Mouse (Mus musculus) midbrain, embryonic 13.5 days (tissue): ENCODE results near the gene Hist1h2an. TPM values are rescaled to one million over a fixed set of nuclear protein-coding genes. Genes with fewer than 3 reads are reported as not detected.
A peak's percentile ranks its signal among the peaks of the same experiment; 100 is the strongest.
"Not testable (repeated sequence)": the region's sequence is repeated elsewhere in the genome, so short reads cannot be mapped to it uniquely, and the experiment has no call there.

Experiments used
- ATAC-seq: fragments of 200-750 bp; cut with Nextera tagmentation; 2 replicates; pipeline ENCODE4 v1.8.0; 2017; ENCODE audit warnings: mild to moderate bottlenecking, moderate TSS enrichment, moderate library complexity
- H3K27ac ChIP-seq: fragments of 300-500 bp; sonication (generic); 2 replicates; pipeline ENCODE4 v1.5.1; 2015; ENCODE audit warnings: inconsistent platforms, mild to moderate bottlenecking, moderate library complexity
- H3K27me3 ChIP-seq: fragments of 300-500 bp; sonication (generic); 2 replicates; pipeline ENCODE4 v1.6.1; 2015; ENCODE audit warnings: mild to moderate bottlenecking, inconsistent platforms
- H3K36me3 ChIP-seq: fragments of 300-500 bp; sonication (generic); 2 replicates; pipeline ENCODE4 v1.6.1; 2015; ENCODE audit warnings: mild to moderate bottlenecking, inconsistent platforms
- H3K4me1 ChIP-seq: fragments of 300-500 bp; sonication (generic); replicated peaks from 2 replicates; pipeline ENCODE4 v1.6.1; 2015; ENCODE audit warnings: inconsistent platforms
- H3K4me2 ChIP-seq: fragments of 300-500 bp; sonication (generic); replicated peaks from 2 replicates; pipeline ENCODE4 v1.6.1; 2015; ENCODE audit warnings: moderate library complexity, mild to moderate bottlenecking, inconsistent platforms
- H3K4me3 ChIP-seq: fragments of 300-500 bp; sonication (generic); replicated peaks from 2 replicates; pipeline ENCODE4 v1.5.1; 2015; ENCODE audit warnings: mild to moderate bottlenecking, inconsistent platforms
- H3K9ac ChIP-seq: fragments of 300-500 bp; sonication (generic); replicated peaks from 2 replicates; pipeline ENCODE4 v1.6.1; 2015; ENCODE audit warnings: mild to moderate bottlenecking, inconsistent platforms
- H3K9me3 ChIP-seq: fragments of 300-500 bp; sonication (generic); 2 replicates; pipeline ENCODE4 v1.6.1; 2016; ENCODE audit warnings: mild to moderate bottlenecking, inconsistent platforms
- WGBS: fragments of 180-500 bp; shearing (Covaris S2); methylation state at CpG from one replicate; pipeline ENCODE4 v1.1.7; 2015; 5-methylcytosine and 5-hydroxymethylcytosine counted together
- polyA plus RNA-seq: library from polyadenylated mRNA; unstranded; fragments of >200 nt; fragmentation: Nextera tagmentation; extraction: Ambion mirVana; gene quantifications from 2 replicates; pipeline ENCODE4 v1.2.1, GENCODE M21; 2015

The Hist1h2an gene
- polyA plus RNA-seq = 8.5 TPM in 1 of 2 replicates, not detected in the other

DNA sequence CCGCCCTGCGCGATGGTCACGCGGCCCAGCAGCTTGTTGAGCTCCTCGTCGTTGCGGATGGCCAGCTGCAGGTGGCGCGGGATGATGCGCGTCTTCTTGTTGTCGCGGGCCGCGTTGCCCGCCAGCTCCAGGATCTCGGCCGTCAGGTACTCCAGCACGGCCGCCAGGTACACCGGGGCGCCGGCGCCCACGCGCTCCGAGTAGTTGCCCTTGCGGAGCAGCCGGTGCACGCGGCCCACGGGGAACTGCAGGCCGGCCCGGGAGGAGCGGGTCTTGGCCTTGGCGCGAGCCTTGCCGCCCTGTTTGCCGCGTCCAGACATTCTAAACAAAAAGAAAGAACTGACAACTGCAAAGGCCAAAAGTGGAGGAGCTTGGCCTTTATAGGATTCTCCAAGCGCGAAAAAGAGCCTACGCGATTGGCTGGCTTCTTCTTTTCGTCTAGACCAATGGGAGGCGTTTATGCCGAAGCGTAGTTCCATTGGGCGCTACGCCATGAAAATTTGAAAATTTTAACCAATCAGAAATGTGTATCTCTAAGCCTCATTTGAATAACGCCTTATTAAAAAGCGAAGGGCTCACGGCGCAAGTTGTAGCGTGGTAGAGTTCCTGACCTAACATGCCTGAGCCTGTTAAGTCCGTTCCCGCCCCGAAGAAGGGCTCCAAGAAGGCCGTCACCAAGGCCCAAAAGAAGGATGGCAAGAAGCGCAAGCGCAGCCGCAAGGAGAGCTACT is at the start of gene Hist1h2an, which contains the start of gene Hist1h2bp:
Gene Hist1h2an, minus strand, starts transcription at position 320 of the 731 bp plus-strand sequence.
Gene Hist1h2bp, plus strand, starts transcription at position 563 of the 731 bp plus-strand sequence.
- peaks cover 41% of the 10 kb centered on the region for H3K4me1 ChIP-seq
- peak within 1 kb of the TSS; percentile 61 for H3K9ac ChIP-seq
- peak within 1 kb of the TSS; percentile 39 for H3K4me3 ChIP-seq
- H3K9me3 ChIP-seq, H3K27me3 ChIP-seq, H3K36me3 ChIP-seq: not testable (repeated sequence)
- ATAC-seq = peak; percentile 96
- H3K4me2 ChIP-seq = peak within 1 kb of the TSS; percentile 64
- peak within 1 kb of the TSS; percentile 84 for H3K27ac ChIP-seq
- under 1% methylated on average over 42 of the region's 63 CpGs for WGBS

- not testable (repeated sequence) for H3K36me3 ChIP-seq, H3K9ac ChIP-seq, H3K4me3 ChIP-seq, H3K27me3 ChIP-seq, H3K4me2 ChIP-seq, H3K27ac ChIP-seq, H3K4me1 ChIP-seq, H3K9me3 ChIP-seq
- ATAC-seq = peak; percentile 97
- WGBS = no CpG with 5 or more reads among the region's 24 CpGs
These were observed 46.4 kb upstream of the Hist1h2an start, which contains the start of the genes Hist1h2ap and Hist1h2br for GRCm38 (mm10) chr13:21833461-21833860. Gene Hist1h2ap, minus strand, starts transcription at chr13:21833507. Gene Hist1h2br, plus strand, starts transcription at chr13:21833743.

- H3K27me3 ChIP-seq, H3K36me3 ChIP-seq, H3K9me3 ChIP-seq, H3K9ac ChIP-seq, H3K4me1 ChIP-seq: not testable (repeated sequence)
- under 1% methylated on average over 26 of the region's 58 CpGs for WGBS
- Histone ChIP-seq H3K4me2 (peak within 1 kb of the TSS; percentile 47), H3K27ac (peak within 1 kb of the TSS; percentile 71), H3K4me3 (peak within 1 kb of the TSS; percentile 23)
- ATAC-seq = peak; percentile 81
These were observed 44.7 kb upstream of the Hist1h2an start, which contains the start of gene Hist1h4n for GRCm38 (mm10) chr13:21831418-21832394. Gene Hist1h4n, minus strand, starts transcription at chr13:21832196.

DNA sequence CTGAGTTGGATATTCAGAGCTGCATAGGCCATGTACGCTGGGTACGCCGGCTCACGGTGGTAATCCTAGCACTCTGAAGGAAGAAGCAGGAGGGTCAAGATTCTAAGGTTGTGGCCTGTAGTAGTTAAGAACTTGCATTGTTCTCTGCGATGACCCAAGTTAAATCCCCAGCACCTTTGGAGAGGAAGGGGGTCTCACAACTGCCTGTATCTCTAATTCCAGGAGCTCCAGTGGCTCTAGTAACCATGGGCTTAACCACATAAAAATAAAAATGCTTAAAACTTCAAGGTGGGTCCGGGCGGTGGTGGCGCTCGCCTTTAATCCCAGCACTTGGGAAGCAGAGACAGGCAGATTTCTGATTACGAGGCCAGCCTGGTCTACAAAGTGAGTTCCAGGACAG is 43.3 kb upstream of the Hist1h2an start:
- Histone ChIP-seq H3K9ac (no peak overlapping the region), H3K36me3 (no peaks in the 10 kb centered on the region), H3K27ac (no peak overlapping the region), H3K4me2 (no peak overlapping the region), H3K27me3 (no peaks in the 10 kb centered on the region), H3K4me3 (no peak overlapping the region), H3K9me3 (no peaks in the 10 kb centered on the region), H3K4me1 (no peaks in the 10 kb centered on the region)
- 81% methylated on average over 10 of the region's 10 CpGs for WGBS
- ATAC-seq = no peak

- Histone ChIP-seq H3K27ac (no peak overlapping the region), H3K9ac (no peak overlapping the region), H3K4me3 (no peak overlapping the region), H3K4me2 (no peak overlapping the region), H3K27me3 (no peaks in the 10 kb centered on the region), H3K9me3 (no peaks in the 10 kb centered on the region), H3K4me1 (no peaks in the 10 kb centered on the region), H3K36me3 (no peaks in the 10 kb centered on the region)
- no peak for ATAC-seq
- 88% methylated on average over 3 of the region's 3 CpGs for WGBS
These were observed 41.5 kb upstream of the Hist1h2an start for GRCm38 (mm10) chr13:21828511-21828910.

- not testable (repeated sequence) for H3K4me3 ChIP-seq, ATAC-seq, H3K36me3 ChIP-seq, H3K9me3 ChIP-seq, H3K27me3 ChIP-seq, H3K27ac ChIP-seq, H3K4me1 ChIP-seq, H3K4me2 ChIP-seq, H3K9ac ChIP-seq
- 67% methylated on average over 6 of the region's 16 CpGs for WGBS
These were observed 33.3 kb upstream of the Hist1h2an start for GRCm38 (mm10) chr13:21820082-21820890.

GRCm38 (mm10) chr13:21812092-21812491 is 25.1 kb upstream of the Hist1h2an start:
- Histone ChIP-seq H3K4me3 (peak overlapping the region; percentile 23), H3K4me2 (peak overlapping the region; percentile 48)
- ATAC-seq = peak; percentile 28
- not testable (repeated sequence) for H3K27me3 ChIP-seq, H3K9ac ChIP-seq, H3K36me3 ChIP-seq, H3K9me3 ChIP-seq, H3K27ac ChIP-seq, H3K4me1 ChIP-seq
- 0% methylated on average over 14 of the region's 14 CpGs for WGBS

GRCm38 (mm10) chr13:21811539-21811938 is 24.5 kb upstream of the Hist1h2an start, which contains the start of gene Hist1h4m:
Gene Hist1h4m, plus strand, starts transcription at chr13:21811746.
- H3K9ac ChIP-seq, H3K27me3 ChIP-seq, H3K27ac ChIP-seq, H3K9me3 ChIP-seq, H3K36me3 ChIP-seq, H3K4me1 ChIP-seq: not testable (repeated sequence)
- WGBS = no CpG with 5 or more reads among the region's 24 CpGs
- ATAC-seq = peak; percentile 44
- Histone ChIP-seq H3K4me3 (peak within 1 kb of the TSS; percentile 23), H3K4me2 (peak within 1 kb of the TSS; percentile 48)

GRCm38 (mm10) chr13:21811074-21811473 is 24.1 kb upstream of the Hist1h2an start:
- ATAC-seq = peak; percentile 47
- H3K9ac ChIP-seq, H3K4me2 ChIP-seq, H3K4me3 ChIP-seq, H3K9me3 ChIP-seq, H3K4me1 ChIP-seq, H3K27me3 ChIP-seq, H3K27ac ChIP-seq, H3K36me3 ChIP-seq: not testable (repeated sequence)
- WGBS = no CpG with 5 or more reads among the region's 8 CpGs

GRCm38 (mm10) chr13:21810073-21810472 is 23.1 kb upstream of the Hist1h2an start, which contains the start of the genes Hist1h2bq and Hist1h2ao:
Gene Hist1h2bq, minus strand, starts transcription at chr13:21810197.
Gene Hist1h2ao, plus strand, starts transcription at chr13:21810465.
- no CpG with 5 or more reads among the region's 23 CpGs for WGBS
- H3K4me1 ChIP-seq, H3K27me3 ChIP-seq, H3K4me3 ChIP-seq, H3K9ac ChIP-seq, H3K27ac ChIP-seq, H3K36me3 ChIP-seq, H3K4me2 ChIP-seq, H3K9me3 ChIP-seq: not testable (repeated sequence)
- ATAC-seq = peak; percentile 98

DNA sequence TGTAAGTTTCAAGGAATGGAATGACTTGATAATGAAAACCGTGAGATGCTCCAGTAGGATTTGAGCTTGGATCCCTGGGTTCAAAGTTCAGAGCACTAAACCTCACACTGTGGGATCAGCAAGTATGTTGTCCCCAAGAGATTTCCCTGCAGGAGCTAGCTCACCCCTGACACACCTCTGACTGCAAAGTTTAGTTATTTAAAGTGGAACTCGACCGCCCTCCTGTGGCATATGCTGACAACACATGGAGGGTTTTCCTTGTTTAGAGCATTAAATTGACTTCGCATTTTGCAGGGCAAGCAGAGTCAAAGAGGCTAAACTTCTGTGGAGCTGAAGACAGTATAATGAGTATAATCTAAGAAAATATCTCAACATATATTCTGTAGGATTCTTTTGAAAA is 16.0 kb upstream of the Hist1h2an start:
- not testable (repeated sequence) for H3K27me3 ChIP-seq, H3K27ac ChIP-seq, H3K4me3 ChIP-seq, H3K4me1 ChIP-seq, H3K9me3 ChIP-seq, H3K4me2 ChIP-seq, H3K36me3 ChIP-seq, H3K9ac ChIP-seq
- peak; percentile 60; the same call in 1 of the 2 replicates for ATAC-seq
- WGBS = no CpG with 5 or more reads among the region's 4 CpGs
